Mouse (Mus musculus): ENCODE data around the gene Itgav.

- TF ChIP-seq CTCF (conservative IDR thresholded peaks at IDR 0.05; ENCODE audit: low read length) (no peak), POU5F1 (IDR thresholded peaks at IDR 0.05; ENCODE audit: borderline replicate concordance, low read length) (no peak), NANOG (IDR thresholded peaks at IDR 0.05; ENCODE audit: borderline replicate concordance, low read length) (no peak)
Observed at GRCm38 (mm10) chr2:83766058-83766457, 41.9 kb downstream of the Itgav start.

Measured in E14TG2a.4 (cell line).